In the genomic region with DNA sequence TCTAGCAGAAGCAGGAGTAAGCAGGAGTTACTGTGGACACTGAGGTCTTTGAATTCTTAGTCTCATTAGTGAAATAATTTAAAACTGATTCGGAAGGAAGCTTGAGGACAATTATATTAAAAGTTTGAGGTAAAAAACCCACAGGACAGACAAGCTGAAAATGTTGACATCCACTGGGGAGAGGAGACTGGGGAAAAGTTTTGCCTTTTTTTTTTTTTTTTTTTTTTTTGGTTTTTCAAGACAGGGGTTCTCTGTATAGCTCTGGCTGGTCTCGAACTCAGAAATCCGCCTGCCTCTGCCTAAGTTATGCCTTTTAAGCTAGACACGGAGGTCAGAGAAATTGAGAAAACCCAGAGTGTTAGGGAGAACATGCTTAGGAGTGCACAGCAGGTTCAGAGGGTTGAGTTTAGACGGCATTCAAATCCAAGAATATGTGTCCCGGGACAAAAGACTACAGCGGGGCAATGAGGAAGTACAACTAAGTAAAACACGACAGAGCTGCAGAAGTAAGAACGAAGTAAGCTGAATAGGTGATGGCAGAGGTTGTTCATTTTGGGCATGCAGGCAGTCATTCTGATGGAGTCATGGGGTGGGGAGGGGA, we compare ENCODE assay signal across 9 mouse cellular contexts. TPM values are rescaled to one million over a fixed set of nuclear protein-coding genes. Genes with fewer than 3 reads are reported as not detected.
DNase-seq lines count a peak whose midpoint lies in the region; ATAC-seq and TF ChIP-seq lines count a peak whose summit lies in the region.
"Had no signal": no experiment of that assay in that cellular context is flagged by ENCODE, and none has a peak within 500 bp of the region (broad histone marks: within the 10 kb centered on the region; RNA-seq: fewer than 3 reads in every experiment).

No protein-coding gene starts in this region.

- no peak for TF ChIP-seq CTCF in layer of hippocampus, adult 2 months (conservative IDR thresholded peaks at IDR 0.05)
- no peak for TF ChIP-seq CTCF in cortical plate, adult 2 months (IDR thresholded peaks at IDR 0.05; ENCODE audit: extremely low read depth, insufficient read depth, low read length)

- H3K4me1 ChIP-seq in cortical plate, adult 2 months (ENCODE audit: control insufficient read depth, insufficient read depth, low read length), result no peaks in the 10 kb centered on the region
- peaks cover 25% of the 10 kb centered on the region for H3K4me1 ChIP-seq in intestine, embryonic 16.5 days (ENCODE audit: control insufficient read depth, insufficient read depth, low read length)

- H3K4me3 ChIP-seq in layer of hippocampus, adult 2 months, result peak overlapping the region; percentile 74
- H3K4me3 ChIP-seq in cortical plate, adult 2 months (ENCODE audit: insufficient read depth, low read length), result peak overlapping the region; percentile 58
- peak overlapping the region; percentile 72 for H3K4me3 ChIP-seq in intestine, embryonic 16.5 days (ENCODE audit: low read length)

- H3K27me3 ChIP-seq in intestine, embryonic 16.5 days (replicated peaks; ENCODE audit: control insufficient read depth, insufficient read depth, low read length), result no peaks in the 10 kb centered on the region

- WGBS in intestine, embryonic 16.5 days, result 78% methylated on average over 9 of the region's 9 CpGs

- H3K4me2 ChIP-seq in intestine, embryonic 16.5 days (ENCODE audit: low read depth, low read length), result peak overlapping the region; percentile 69

- ATAC-seq in intestine, embryonic 16.5 days, result no peak

- DNase-seq in layer of hippocampus, adult 2 months (ENCODE audit: low spot score in 2 of 2), result no peak
- DNase-seq in layer of hippocampus, adult 11-12 months (ENCODE audit: low spot score), result no peak
- DNase-seq in naive thymus-derived CD4-positive, alpha-beta T cell, adult 2 months (ENCODE audit: low read depth), result peak; percentile 11
- DNase-seq in left cerebral cortex, adult 18-20 months (ENCODE audit: low spot score in 2 of 2), result no peak
- no peak for DNase-seq in kidney, postnatal 10 days
- no peak for DNase-seq in kidney, adult 11 months
- DNase-seq: adrenal gland, postnatal 25 days had no signal

- no peak for TF ChIP-seq POLR2A in cortical plate, adult 2 months (IDR thresholded peaks at IDR 0.05; ENCODE audit: extremely low read depth, insufficient read depth, low read length)

- H3K9ac ChIP-seq in intestine, embryonic 16.5 days (ENCODE audit: low read depth, low read length), result peak overlapping the region; percentile 74

- H3K9me3 ChIP-seq in intestine, embryonic 16.5 days (ENCODE audit: control insufficient read depth, low read length), result no peaks in the 10 kb centered on the region

- H3K36me3 ChIP-seq in intestine, embryonic 16.5 days (ENCODE audit: control insufficient read depth, insufficient read depth, low read length), result no peaks in the 10 kb centered on the region

- H3K27ac ChIP-seq in layer of hippocampus, adult 2 months, result peak overlapping the region; percentile 97
- H3K27ac ChIP-seq in cortical plate, adult 2 months (ENCODE audit: insufficient read depth, low read length), result no peak overlapping the region
- peak overlapping the region; percentile 94 for H3K27ac ChIP-seq in intestine, embryonic 16.5 days (ENCODE audit: low read length)

RNA-seq across cellular contexts. Expression of gene 3110009E18Rik, which starts 1.0 kb away (rescaled TPM):
- 1 to 10 TPM; 7.1 to 7.8 TPM for total RNA-seq in layer of hippocampus, adult 2 months (2021)
- polyA plus RNA-seq in cortical plate, adult 2 months (2012; rRNA removed), result 5.2 TPM in 2 replicates
- 13.2 and 14.6 TPM in 2 replicates for polyA plus RNA-seq in intestine, embryonic 16.5 days (2015; fragmentation: Nextera tagmentation; extraction: Ambion mirVana)
- 1 to 10 TPM; 5.3 to 5.6 TPM for total RNA-seq in left cerebral cortex, adult 18-20 months (2021)

RNA-seq across cellular contexts. Expression of gene Dbi, which starts 1.2 kb away (rescaled TPM):
- 100 to 1,000 TPM; 338 to 346 TPM for total RNA-seq in layer of hippocampus, adult 2 months (2021)
- 512 and 579 TPM in 2 replicates for polyA plus RNA-seq in cortical plate, adult 2 months (2012; rRNA removed)
- 1,842 and 2,069 TPM in 2 replicates for polyA plus RNA-seq in intestine, embryonic 16.5 days (2015; fragmentation: Nextera tagmentation; extraction: Ambion mirVana)
- total RNA-seq in left cerebral cortex, adult 18-20 months (2021), result 100 to 1,000 TPM; 254 to 257 TPM

RNA-seq across cellular contexts. Expression of gene Tmem37, which starts 48.2 kb away (rescaled TPM):
- 1 to 10 TPM; 1.1 to 1.4 TPM for total RNA-seq in layer of hippocampus, adult 2 months (2021)
- 2.9 and 3.0 TPM in 2 replicates for polyA plus RNA-seq in cortical plate, adult 2 months (2012; rRNA removed)
- polyA plus RNA-seq in intestine, embryonic 16.5 days (2015; fragmentation: Nextera tagmentation; extraction: Ambion mirVana), result 108 and 129 TPM in 2 replicates
- 1 to 10 TPM in 1 of 2 experiments, under 1 TPM in 1; 0.94 to 2.0 TPM for total RNA-seq in left cerebral cortex, adult 18-20 months (2021)
